Mouse (Mus musculus) urinary bladder, postnatal 14 days (tissue): ENCODE results near the gene Fam198b.

ENCODE experiments used
- DNase-seq: peaks from one replicate; pipeline ENCODE4 v3.0.0; 2021; ENCODE audit warnings: low spot score

Gene Fam198b

DNA sequence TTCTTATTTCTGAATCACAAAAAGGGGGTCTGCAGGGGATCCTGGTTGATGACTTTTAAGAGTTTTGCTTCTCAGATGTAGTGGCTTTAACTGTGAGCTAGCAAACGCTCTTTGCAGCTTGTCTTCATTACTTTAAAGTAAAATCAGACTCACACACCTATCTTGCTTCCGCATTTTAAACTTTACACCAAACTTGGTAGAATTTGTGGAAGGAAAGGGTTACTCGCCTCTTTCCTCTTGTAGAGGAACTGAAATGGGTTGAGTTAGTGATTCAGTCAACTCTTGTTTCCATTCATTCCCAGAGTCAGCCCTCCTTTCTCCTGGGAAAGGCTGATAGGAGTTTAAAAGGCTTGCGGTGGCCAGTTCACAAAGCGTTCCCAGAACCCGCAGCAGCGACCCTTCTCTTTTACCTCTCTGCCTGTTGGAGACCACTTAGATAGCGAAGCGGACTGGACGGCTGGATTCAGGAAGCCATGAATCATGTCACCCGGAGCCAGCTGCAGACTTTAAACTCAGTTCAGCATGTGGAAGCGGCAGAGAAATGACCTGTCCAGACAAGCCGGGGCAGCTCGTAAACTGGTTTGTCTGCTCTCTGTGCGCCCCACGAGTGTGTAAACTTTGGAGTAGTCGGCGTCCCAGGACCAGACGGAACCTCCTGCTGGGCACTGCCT, 1.5 kb downstream of the Fam198b start:
- peak; percentile 89 for DNase-seq

DNA sequence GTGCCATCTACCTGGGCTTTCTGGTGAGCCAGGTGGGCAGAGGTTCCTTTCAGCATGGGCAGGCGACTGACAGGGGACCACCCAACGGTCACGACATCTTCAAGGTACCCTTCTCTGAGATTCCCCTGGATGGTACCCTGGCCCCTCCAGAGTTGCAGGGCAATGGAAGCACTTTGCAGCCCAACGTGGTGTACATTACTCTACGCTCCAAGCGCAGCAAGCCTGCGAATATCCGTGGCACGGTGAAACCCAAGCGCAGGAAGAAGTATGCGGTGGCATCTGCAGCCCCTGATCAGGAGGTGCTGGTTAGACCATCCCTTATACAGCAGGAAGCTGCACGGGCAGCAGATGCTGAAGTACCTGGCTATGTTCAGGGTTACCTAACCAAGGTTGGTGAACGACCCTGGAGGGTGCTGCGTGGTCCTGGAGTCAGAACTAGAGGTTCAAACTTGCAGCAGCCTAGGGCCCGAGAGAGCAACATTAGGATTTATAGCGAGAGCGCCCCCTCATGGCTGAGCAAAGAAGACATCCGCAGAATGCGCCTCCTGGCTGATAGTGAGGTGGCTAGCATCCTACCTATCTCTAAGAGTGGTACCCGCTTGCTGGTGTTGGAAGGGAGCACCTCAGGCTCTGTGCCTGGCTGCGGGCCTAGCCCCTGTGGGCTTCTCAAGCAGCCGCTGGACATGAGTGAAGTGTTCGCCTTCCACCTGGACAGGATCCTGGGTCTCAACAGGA, 2.2 kb downstream of the Fam198b start:
- DNase-seq, result no peak

DNA sequence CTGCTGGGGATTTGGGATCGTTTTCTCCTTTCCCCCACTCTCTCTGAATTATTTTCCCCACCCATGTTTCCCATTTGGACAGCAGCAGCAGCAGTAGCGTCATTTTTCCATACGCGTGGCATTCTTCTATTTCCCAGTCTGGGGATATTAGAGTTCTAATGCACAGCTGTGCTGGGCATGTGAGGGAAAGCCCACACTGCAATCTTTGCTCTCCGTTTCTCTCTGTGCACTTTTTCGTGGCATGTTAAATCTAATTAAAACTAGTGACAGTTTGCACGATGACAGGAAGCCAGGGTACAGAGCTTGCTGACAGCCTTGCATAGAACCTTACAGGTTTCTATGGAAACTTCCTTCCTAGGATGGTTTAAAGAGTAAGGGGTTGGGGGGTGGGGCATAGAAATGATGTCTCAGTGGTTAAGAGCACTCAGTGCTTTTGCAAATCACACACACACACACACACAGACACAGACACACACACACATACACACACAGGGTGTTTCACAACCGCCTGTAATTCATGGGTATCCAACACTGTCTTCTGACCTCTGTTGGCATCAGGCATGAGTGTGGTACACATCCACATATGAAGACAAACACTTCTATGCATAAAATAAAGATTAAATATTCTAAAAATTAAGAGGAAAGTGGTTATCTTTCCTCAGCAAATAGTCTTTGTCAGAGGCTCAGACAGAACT, 3.0 kb downstream of the Fam198b start:
- no peak for DNase-seq

DNA sequence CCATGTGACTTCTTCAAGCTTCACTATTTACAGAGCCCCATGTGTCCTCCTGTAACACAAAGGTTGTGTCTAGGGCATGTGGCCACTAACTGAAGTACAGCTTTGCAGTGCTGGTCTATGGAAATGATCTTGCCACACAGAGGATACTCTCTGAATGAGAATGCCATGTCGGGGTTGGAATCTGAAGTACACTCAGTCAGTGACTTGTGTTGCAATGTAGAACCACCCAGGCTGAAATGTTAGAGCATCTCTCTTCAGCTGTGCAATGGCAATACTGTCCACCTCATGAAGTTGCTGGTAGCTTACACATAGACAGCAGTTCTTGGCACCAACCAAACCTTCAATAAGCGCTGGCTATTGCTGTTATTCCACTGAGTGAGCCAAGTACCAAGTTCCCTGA, 3.6 kb downstream of the Fam198b start:
- DNase-seq, result no peak

DNA sequence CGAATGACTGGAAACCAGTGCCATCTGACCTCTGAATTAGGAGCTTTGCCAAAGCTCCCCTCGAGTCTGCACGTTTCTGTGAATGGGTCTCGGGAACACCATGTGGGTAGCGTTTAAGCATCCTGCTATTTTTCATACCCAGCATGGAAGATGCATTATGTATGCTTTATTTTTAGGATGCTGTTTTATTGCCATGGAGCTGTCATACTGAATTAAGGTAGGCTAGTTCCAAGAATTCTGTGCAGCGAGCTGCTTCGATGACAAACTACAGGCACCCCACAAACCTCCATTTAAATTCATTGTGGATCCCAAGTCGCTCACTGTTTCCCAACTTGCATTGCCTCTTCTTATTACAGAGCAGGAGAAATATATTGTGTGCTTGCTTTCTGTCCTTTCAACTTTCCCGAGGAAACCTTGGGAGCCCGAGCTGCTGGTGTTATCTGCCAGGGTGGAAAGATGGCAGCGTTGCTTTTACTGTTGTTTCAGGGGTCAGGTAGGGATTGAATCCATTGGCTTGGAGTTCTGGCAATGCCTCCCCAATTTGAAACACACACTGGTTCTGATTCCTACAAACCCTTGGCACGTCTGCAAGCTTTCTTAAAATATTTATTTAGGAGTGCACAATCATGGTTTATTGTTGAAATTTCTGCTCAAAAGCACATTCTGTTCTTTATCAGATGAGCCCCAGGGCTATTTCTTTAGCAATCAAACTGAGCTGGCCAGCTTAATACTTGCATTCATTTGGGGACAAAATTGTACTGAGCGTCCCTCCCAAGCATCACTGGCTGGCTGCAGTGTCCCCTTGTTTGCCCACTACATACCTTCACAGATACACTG, 13.4 kb downstream of the Fam198b start:
- peak; percentile 15 for DNase-seq

DNA sequence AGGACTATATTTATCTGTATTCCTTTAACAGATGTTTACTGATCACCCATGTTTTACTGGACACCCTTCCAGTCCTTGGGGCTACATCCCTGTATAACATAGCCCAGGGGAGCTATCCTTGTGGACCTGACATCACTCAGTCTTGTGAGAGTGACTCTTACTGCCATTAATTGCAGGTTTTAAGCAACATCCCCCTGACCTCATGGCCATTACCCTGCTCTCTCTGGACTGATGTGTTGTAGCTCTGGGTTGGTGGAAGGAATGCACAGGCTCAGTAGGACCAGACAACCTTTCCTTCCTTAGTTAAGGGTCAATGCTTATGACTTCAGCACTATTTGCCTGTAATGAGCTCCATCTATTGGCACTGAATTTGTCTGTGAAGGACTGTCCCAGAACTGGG, 14.2 kb downstream of the Fam198b start:
- DNase-seq, result no peak

DNA sequence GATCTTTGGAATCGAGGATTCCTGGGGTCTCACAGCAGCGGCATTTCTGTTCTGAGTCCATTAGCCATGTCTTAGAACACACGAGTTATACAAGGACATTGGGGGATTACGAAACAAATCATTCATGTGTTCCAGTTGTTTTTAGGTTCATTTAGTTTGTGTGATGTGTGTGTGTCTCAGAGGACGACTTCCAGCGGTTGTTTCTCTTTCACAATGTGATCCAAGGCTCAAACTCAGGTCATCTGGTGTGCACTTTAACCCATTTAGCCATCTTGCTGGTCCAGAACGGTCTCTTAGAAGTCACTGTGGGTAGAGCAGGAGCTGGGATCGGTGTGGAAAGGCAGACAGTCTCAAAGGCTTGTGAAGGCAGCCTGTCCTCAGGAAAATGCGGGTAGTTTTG, 15.6 kb downstream of the Fam198b start:
- DNase-seq, result no peak

DNA sequence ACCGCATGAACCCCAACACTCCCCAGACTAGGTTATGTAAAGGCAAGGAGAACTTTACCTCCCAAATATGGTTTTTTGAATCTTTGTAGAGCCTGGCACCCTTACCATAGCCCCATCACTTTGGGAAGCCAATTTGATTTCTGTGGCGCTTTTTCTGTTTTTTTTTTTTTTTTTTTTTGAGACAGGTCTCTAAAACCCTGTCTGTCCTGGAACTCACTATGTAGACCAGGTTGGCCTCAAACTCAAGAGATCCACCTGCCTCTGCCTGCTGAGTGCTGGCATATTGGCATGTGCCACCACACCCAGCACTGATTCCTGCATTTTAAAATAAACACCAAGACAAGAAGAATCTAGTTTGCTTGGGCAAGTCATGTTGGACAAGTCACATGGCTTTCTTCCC, 16.2 kb downstream of the Fam198b start:
- no peak for DNase-seq

DNA sequence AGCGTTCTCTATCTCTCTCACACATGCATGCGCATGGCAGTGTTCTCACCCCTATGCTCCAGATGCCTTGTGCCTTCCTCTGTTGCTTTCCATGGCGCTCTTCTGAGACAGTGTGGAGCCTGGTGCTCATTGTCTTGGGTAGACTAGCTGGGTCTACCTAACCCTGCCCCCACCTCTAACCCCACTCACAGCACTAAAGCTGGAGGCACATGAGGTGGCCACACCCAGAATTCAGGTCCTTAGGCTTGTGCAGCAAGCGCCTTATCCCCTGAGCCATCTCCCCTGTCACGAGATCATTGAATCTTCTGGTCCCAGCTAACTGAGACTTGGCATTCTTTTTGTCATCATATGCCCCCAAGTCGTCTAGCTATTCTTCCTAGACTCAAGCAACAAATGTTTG, 17.0 kb downstream of the Fam198b start:
- no peak for DNase-seq

DNA sequence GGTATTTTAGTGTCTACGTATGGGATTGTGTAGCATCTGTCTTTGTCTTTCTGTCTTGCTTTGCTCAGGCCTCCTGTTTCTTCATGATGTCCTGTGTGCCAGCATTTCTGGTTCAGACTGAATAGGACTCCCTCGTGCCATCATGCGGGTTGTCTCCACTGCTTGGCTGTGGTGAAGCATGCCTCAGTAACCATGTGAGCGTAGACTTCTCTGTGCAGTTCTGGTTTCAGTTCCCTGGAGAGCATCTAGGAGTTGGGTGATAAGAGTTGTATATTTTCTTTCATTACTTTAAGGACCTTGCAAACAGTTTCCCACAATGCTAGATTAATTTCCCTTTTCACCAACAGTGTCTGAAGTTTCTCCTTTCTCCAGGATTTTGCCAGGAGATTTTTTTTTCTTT, 17.4 kb downstream of the Fam198b start:
- no peak for DNase-seq

DNA sequence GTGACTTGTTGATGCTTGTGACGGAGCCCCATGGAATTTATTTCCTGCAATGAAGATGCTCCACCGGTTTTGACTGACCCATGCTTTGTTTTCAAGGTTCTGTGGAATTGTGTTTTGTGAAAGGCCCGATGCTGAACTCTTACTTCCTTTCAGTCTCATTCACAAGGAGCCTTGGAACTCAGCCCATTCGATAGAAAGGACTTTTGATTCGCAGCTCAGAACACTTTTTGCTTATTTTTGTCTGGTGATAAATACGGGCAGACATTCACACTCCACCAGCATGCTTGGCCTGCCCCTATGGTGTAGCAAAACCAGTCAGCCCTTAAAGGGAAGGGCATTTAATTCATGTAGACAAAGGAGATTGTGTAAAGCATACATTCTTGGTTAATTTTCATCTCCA, 19.5 kb downstream of the Fam198b start:
- no peak for DNase-seq

DNA sequence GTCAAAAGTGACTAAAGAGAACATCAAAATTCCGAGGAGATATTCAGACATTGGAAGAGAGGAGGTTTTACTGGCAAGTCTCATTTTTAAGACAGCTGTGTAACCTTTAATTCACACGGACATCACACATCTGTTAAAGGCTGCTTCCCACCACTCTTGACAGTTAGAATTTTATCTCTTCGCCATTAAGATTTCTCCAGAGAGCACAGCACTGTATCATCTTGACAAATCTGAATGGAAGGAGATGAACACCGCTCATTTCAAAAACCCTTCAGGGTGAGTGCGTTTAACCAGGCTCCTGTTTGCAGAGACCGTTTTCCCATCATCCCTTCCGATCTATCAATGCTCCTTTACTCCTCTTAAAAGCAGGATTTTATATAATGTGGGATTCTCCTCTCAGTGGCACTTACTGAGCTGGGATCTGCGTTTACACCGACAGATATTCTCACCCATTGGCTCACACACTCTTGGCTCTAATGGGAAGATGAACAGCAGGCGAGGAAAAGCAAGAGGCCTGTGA, 20.0 kb downstream of the Fam198b start:
- no peak for DNase-seq

DNA sequence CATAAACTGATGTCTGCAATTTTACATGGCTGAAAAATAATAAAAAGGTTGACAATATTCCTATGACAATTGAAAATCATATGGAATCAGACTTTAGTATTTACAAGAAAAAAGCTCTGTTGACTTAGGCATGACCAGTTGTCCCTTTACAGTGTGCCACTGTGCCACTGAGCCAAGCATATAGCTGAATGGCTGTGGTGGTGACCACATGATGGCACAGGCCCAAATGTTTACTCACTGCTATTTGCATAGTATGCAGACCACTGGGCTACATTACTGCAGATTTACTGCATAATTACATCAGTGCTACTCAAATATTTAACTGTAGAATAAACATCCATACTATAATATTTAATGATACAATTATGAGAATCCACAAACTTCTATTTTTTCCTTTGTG, 21.1 kb downstream of the Fam198b start:
- DNase-seq, result no peak

DNA sequence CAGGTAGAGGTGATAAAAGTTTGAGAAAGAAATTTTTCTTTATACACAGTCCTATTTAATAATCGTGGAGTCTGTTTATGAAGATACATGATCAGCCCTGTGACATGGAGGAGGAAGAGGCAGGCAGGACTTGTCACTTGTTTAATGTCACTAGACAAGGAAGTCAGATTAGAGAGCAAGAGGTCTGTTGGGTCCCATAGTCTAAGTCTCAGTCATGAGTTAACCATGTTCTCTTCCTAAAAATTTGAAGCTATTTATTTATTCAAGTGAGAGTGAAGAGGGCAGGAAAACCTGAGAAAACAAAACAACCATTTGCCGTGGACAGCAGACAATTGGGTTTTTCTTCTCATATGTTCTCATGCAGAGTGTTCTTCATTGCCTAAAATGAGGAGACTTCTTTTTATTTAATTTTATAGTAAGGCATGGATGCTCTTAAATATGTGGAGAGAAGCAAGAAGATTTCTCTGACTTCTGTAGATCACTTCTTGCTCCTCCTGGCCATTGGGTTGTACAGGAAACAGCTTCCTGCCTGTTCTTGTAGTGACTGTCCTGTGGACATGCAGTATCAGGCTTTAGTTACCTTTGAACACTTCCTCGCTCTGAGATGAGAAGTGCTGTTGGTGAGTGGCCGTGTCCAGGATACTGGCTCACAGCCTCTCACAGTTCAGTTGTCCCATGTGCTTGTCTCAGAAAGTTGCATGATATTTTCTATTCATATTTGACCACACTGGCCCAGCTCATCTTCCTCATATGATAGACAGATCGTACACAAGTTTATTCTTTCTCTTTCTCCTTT, 22.1 kb downstream of the Fam198b start:
- DNase-seq, result no peak

DNA sequence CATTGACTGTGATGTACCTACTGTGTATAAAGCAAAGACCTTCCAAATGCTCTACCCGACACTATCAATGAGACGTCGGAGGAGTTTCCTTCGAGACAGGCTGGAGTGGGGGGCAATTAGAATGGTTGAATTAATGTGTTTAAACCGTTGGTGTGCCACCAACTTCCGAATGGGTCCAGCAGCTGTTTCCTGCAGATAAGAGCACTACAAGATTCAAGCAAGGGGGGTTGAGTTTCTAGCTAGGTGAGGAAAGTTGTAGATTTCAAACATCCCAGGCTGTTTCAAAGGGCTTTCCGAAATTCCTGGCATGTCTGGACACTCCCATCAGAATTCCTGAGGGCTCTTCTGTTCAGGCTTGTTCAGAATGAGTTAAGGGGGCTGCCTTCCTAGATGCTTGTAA, 22.9 kb downstream of the Fam198b start:
- DNase-seq, result no peak

DNA sequence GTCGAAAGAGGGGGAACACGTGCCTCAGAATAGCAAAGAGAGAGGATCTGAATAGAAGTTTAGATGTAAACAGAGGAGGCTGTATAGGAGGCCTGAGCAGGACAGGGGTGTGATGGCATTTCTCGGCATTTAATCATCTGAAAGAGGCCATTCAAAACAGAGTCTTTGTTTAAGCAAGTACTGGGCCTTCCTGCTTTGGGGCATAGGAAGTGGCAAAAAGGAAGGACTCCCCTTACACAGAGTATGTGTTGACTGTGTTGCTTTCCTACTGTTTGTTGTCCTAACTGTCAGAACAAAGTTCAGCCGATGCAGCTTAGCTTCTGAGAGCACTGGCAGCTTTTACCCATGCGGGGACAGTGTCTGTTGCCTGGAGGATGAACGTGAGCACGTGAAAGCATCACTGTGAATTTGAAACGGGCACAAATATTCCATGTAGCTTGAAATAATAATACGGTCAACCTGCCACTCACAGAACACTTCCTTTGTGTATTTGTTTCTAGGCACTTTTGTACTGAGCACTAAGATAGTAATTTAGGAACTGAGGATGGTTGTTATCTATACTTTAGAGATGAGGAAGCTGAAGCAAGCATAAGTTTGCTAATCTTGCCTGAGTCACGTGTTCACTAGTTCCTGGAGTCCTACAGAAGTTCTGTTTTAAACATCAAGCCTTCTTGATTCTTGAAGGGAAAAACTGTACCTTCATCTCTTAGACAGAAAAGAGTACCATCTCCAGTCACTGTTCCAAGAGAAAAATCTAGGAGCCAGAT, 26.2 kb downstream of the Fam198b start:
- no peak for DNase-seq

DNA sequence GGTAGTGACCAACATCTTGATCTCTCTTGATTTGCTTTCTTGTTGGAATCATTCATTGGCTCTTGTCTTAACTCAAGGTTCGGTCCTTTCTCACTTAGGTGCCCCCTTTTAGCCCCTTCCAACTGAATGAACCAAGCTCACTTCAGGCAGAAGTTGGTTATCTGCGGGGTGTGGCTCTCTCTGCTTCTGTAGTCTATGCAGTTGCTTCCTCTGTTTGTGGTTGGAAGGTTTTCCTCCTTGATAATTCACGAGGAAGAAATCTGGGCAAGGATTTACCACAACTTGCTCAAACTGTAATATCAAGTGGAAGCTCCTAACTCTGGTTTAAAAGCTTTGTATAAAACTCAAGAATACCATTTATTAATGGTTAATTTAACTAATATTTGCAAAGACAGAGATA, 26.8 kb downstream of the Fam198b start:
- no peak for DNase-seq

DNA sequence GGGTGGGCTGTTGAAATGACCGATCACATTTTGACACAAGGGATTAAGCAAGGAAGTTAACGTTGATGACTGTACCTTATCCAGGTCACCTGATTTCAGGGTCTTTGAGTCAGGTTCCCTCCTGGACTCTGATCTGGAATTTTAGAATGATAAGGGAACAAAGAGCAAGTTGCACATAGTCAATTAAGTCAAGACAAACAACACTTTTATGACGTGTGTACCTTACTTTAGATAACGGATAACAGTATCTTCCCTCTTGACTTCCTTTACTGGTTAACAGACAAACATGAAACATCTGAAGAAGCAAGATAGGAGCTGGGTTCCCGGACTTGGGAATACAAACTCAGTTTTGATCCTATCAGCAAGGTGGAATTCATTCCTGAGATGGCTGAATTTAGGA, 29.7 kb downstream of the Fam198b start:
- no peak for DNase-seq

DNA sequence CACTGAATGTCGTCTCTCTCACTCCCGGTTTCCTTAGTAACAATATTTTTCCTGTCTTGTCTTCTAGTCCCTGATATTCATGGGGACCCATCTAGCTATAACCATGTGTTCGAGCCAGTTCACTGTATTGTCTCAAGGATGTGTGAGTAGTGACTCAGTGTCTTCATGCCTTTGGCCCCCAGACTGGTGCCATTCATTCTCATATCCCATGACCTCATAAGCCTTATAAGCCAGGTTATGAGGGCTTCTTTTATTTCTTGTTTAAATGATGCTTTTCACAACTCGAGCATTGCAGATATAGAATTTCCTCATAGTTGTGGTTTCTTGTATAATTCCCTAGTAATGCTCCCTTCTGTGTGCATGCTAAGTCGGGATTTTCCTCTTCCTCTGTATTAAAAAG, 31.9 kb downstream of the Fam198b start:
- DNase-seq, result no peak

DNA sequence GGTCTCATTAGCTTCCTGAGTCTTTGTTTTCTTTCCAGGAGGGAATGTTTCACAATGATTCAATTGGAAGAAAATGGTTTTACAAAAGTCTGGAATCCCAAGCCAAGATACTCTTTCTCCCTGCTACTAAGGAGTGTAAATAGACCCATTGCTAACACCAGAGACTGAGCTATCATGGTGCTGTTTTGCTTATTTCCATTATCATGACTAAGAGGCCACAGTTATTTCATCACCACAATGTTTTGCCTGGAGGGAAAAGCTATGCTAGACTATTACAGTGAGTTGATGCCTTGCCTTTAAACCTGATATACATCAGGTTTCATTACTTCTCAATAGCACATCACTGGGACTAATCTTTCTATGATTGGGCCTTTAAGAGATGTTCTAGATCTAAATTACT, 34.4 kb downstream of the Fam198b start:
- DNase-seq, result no peak
